Mouse (Mus musculus) bone marrow macrophage, adult 2 months (primary cell): Measurements from ENCODE around the gene Cd3d.

Experiments
- CTCF ChIP-seq: IDR thresholded peaks from 2 replicates; pipeline ENCODE4 v1.5.1; 2012; ENCODE audit warnings: low read depth, mild to moderate bottlenecking, low read length, moderate library complexity
- POLR2A ChIP-seq: IDR thresholded peaks from 2 replicates; pipeline ENCODE4 v1.6.1; 2012; ENCODE audit warnings: mild to moderate bottlenecking, low read depth, low read length, borderline replicate concordance

DNA sequence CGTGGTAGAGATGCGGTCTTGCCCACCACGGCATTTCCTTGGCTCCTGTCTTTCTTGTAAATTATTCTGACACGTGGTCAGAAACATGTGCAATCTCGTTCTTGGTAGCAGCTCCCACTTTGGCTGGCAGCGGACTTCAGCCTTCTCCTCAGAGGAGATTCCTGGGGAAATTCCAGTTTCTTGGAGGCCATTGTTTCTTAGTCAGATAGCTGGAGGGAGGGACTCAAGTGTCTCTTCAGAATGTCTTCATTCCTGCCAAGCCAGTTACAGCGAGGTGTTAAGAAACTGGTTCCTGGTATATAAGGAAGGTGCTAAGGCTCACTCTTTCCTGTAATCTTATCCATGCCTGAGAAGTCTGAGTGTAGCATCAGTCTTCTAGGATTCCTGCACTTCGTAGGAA is 45.8 kb downstream of the Cd3d start:
- TF ChIP-seq POLR2A (no peak), CTCF (no peak)
